Comparison of ENCODE assay signal across 10 mouse cellular contexts in genomic region chr7:143793121-143793520, GRCm38 (mm10). TPM values are rescaled to one million over a fixed set of nuclear protein-coding genes. Genes with fewer than 3 reads are reported as not detected.
DNase-seq lines count a peak whose midpoint lies in the region; ATAC-seq and TF ChIP-seq lines count a peak whose summit lies in the region.
"Had no signal": no experiment of that assay in that cellular context is flagged by ENCODE, and none has a peak within 500 bp of the region (broad histone marks: within the 10 kb centered on the region; RNA-seq: fewer than 3 reads in every experiment).

No protein-coding gene starts in this region.

- no peaks in the 10 kb centered on the region for H3K4me1 ChIP-seq in lung, embryonic 15.5 days
- H3K4me1 ChIP-seq in stomach, postnatal 0 days (replicated peaks; ENCODE audit: control insufficient read depth, insufficient read depth) = no peaks in the 10 kb centered on the region
- H3K4me1 ChIP-seq: hindbrain, embryonic 15.5 days had no signal

- H3K36me3 ChIP-seq in lung, embryonic 15.5 days = peaks cover 13% of the 10 kb centered on the region
- peaks cover 10% of the 10 kb centered on the region; the same call in 1 of the 2 replicates for H3K36me3 ChIP-seq in stomach, postnatal 0 days (ENCODE audit: control insufficient read depth, insufficient read depth, low read length)

- peak; percentile 35 for DNase-seq in cerebellum, adult 9-11 months
- DNase-seq in cerebellum, adult 9-10 months = no peak
- peak; percentile 53 to 74 for DNase-seq in urinary bladder, adult 18-20 months (ENCODE audit: low spot score in 2 of 2)
- DNase-seq in urinary bladder, postnatal 10 days (ENCODE audit: low spot score) = no peak
- DNase-seq in induced T-regulatory cell, adult 2 months (ENCODE audit: low read depth) = peak; percentile 56
- peak; percentile 90 for DNase-seq in stomach, postnatal 0 days (ENCODE audit: low spot score)
- no peak for DNase-seq in layer of hippocampus, adult 11-12 months (ENCODE audit: low spot score)

- no peaks in the 10 kb centered on the region for H3K9me3 ChIP-seq in lung, embryonic 15.5 days
- no peaks in the 10 kb centered on the region; the same call in 1 of the 2 replicates for H3K9me3 ChIP-seq in stomach, postnatal 0 days (ENCODE audit: control insufficient read depth, low read length)
- H3K9me3 ChIP-seq: hindbrain, embryonic 15.5 days had no signal

- no peak overlapping the region for H3K9ac ChIP-seq in lung, embryonic 15.5 days
- no peak overlapping the region for H3K9ac ChIP-seq in stomach, postnatal 0 days (ENCODE audit: low read length)
- H3K9ac ChIP-seq: hindbrain, embryonic 15.5 days had no signal

- H3K27me3 ChIP-seq in lung, embryonic 15.5 days = no peaks in the 10 kb centered on the region
- H3K27me3 ChIP-seq in stomach, postnatal 0 days (ENCODE audit: control insufficient read depth, insufficient read depth, low read length) = no peaks in the 10 kb centered on the region
- H3K27me3 ChIP-seq: hindbrain, embryonic 15.5 days had no signal

- 0 out of 2 replicates have a peak, but pooled peaks have one; percentile 8 for ATAC-seq in lung, embryonic 15.5 days (ENCODE audit: borderline replicate concordance, extremely low read depth, low FRiP score, low TSS enrichment)
- peak; percentile 90 for ATAC-seq in stomach, postnatal 0 days (ENCODE audit: low FRiP score, low TSS enrichment)

- TF ChIP-seq CTCF in stomach, postnatal 0 days (IDR thresholded peaks at IDR 0.05; ENCODE audit: low read depth) = peak; percentile 85

- H3K27ac ChIP-seq in lung, embryonic 15.5 days = no peak overlapping the region
- no peak overlapping the region for H3K27ac ChIP-seq in stomach, postnatal 0 days (replicated peaks)
- H3K27ac ChIP-seq: hindbrain, embryonic 15.5 days had no signal

- 59% methylated on average over 4 of the region's 4 CpGs for WGBS in lung, embryonic 15.5 days
- WGBS in stomach, postnatal 0 days = 49% methylated on average over 4 of the region's 4 CpGs

- no peak for TF ChIP-seq EP300 in stomach, postnatal 0 days (optimal IDR thresholded peaks at IDR 0.05)

- no peak overlapping the region for H3K4me2 ChIP-seq in lung, embryonic 15.5 days
- no peak overlapping the region for H3K4me2 ChIP-seq in stomach, postnatal 0 days (replicated peaks; ENCODE audit: low read depth)
- H3K4me2 ChIP-seq: hindbrain, embryonic 15.5 days had no signal

- H3K4me3 ChIP-seq in lung, embryonic 15.5 days = no peak overlapping the region
- H3K4me3 ChIP-seq in stomach, postnatal 0 days (ENCODE audit: low read depth, low read length) = no peak overlapping the region
- H3K4me3 ChIP-seq: hindbrain, embryonic 15.5 days had no signal

RNA-seq across cellular contexts. Expression of gene Mrgpre, which starts 8.8 kb away (rescaled TPM):
- polyA plus RNA-seq in lung, embryonic 15.5 days (2015; fragmentation: Nextera tagmentation; extraction: Ambion mirVana) = 0.93 and 1.1 TPM in 2 replicates
- 0.55 and 0.63 TPM in 2 replicates for polyA plus RNA-seq in stomach, postnatal 0 days (2015; fragmentation: Nextera tagmentation; extraction: Ambion mirVana)
- polyA plus RNA-seq: G1E had no signal

RNA-seq across cellular contexts. Expression of gene Mrgprg, which starts 26.3 kb away (rescaled TPM):
- polyA plus RNA-seq in lung, embryonic 15.5 days (2015; fragmentation: Nextera tagmentation; extraction: Ambion mirVana) = not detected in 2 replicates
- polyA plus RNA-seq in stomach, postnatal 0 days (2015; fragmentation: Nextera tagmentation; extraction: Ambion mirVana) = not detected in 2 replicates
- polyA plus RNA-seq: G1E; hindbrain, embryonic 15.5 days had no signal

RNA-seq across cellular contexts. Expression of gene Nadsyn1, which starts 29.5 kb away (rescaled TPM):
- 7.9 and 9.0 TPM in 2 replicates for polyA plus RNA-seq in lung, embryonic 15.5 days (2015; fragmentation: Nextera tagmentation; extraction: Ambion mirVana)
- 8.5 and 9.2 TPM in 2 replicates for polyA plus RNA-seq in stomach, postnatal 0 days (2015; fragmentation: Nextera tagmentation; extraction: Ambion mirVana)

RNA-seq across cellular contexts. Expression of gene Dhcr7, which starts 29.8 kb away (rescaled TPM):
- 30.4 and 30.9 TPM in 2 replicates for polyA plus RNA-seq in lung, embryonic 15.5 days (2015; fragmentation: Nextera tagmentation; extraction: Ambion mirVana)
- polyA plus RNA-seq in stomach, postnatal 0 days (2015; fragmentation: Nextera tagmentation; extraction: Ambion mirVana) = 23.9 and 27.1 TPM in 2 replicates

RNA-seq across cellular contexts. Expression of gene Osbpl5, which starts 36.3 kb away (rescaled TPM):
- 39.5 and 43.3 TPM in 2 replicates for polyA plus RNA-seq in lung, embryonic 15.5 days (2015; fragmentation: Nextera tagmentation; extraction: Ambion mirVana)
- polyA plus RNA-seq in stomach, postnatal 0 days (2015; fragmentation: Nextera tagmentation; extraction: Ambion mirVana) = 29.9 and 32.0 TPM in 2 replicates
- polyA plus RNA-seq: G1E had no signal

Comparison
In these comparisons a context has a peak if more than half of its experiments do, and no peak if none do; other contexts are left out.
1. DNase-seq: peak in cerebellum, adult 9-11 months (single experiment), urinary bladder, adult 18-20 months (2 of 2), induced T-regulatory cell, adult 2 months (single experiment) and stomach, postnatal 0 days (single experiment); none in cerebellum, adult 9-10 months (single experiment), urinary bladder, postnatal 10 days (single experiment) and layer of hippocampus, adult 11-12 months (single experiment).